Mouse (Mus musculus) lung, adult 18-20 months (tissue): ENCODE data around the gene Cst7.

Source experiments
- DNase-seq, 2 experiments: peaks; one replicate each; pipeline ENCODE4 v3.0.0; 2022; ENCODE audit warnings: mixed read lengths in 2 of 2

Gene Cst7

DNA sequence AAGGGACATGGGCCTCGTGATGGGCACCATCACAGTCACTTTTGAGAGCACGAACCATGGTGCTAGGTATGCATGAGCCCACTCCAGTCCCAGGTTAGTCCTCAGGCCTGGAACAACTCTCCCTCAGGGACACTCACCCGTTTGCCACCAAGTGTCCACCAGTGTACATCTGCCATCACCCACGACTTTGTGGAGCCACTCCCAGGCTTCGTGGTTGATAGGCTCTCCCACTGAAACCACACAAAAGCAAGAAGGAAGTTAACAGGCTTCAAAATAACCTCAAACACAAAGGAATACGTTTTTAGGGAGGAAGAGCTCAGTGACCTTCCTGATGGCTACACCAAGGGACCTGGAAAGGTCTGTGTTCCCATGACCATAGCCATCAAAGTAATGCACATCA is 56.9 kb downstream of the Cst7 start:
- no peak for DNase-seq
